ENCODE assay signal across 36 mouse cellular contexts in the genomic region with DNA sequence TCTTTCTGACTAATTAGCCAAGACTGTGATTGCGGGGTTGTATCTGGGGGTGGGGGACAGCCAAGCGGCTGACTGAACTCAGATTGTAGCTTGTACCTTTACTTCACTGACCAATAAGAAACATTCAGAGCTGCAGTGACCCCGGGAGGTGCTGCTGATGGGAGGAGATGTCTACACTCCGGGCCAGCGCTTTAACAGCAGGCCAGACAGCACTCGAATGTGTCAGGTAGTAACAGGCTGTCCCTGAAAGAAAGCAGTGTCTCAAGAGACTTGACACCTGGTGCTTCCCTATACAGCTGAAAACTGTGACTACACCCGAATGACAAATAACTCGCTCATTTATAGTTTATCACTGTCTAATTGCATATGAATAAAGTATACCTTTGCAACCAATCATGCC. TPM values are rescaled to one million over a fixed set of nuclear protein-coding genes. Genes with fewer than 3 reads are reported as not detected.
"Had no signal": no experiment of that assay in that cellular context is flagged by ENCODE, and none has a peak within 500 bp of the region (broad histone marks: within the 10 kb centered on the region; RNA-seq: fewer than 3 reads in every experiment).

No protein-coding gene starts in this region.

- H3K4me2 ChIP-seq: hindbrain, embryonic 12.5 days; hindbrain, embryonic 14.5 days; intestine, embryonic 15.5 days; limb, embryonic 12.5 days; liver, embryonic 11.5 days; liver, embryonic 13.5 days; liver, embryonic 15.5 days had no signal

- H3K9ac ChIP-seq: hindbrain, embryonic 12.5 days; hindbrain, embryonic 14.5 days; intestine, embryonic 15.5 days; limb, embryonic 12.5 days; liver, embryonic 13.5 days; liver, embryonic 15.5 days; liver, postnatal 0 days had no signal

- H3K4me1 ChIP-seq: hindbrain, embryonic 10.5 days; hindbrain, embryonic 12.5 days; intestine, embryonic 15.5 days; limb, embryonic 10.5 days; limb, embryonic 12.5 days; liver, embryonic 13.5 days; liver, embryonic 15.5 days had no signal

- H3K36me3 ChIP-seq: hindbrain, embryonic 10.5 days; hindbrain, embryonic 12.5 days; intestine, embryonic 15.5 days; limb, embryonic 10.5 days; limb, embryonic 12.5 days; liver, embryonic 13.5 days; liver, embryonic 15.5 days had no signal

- ATAC-seq: hindbrain, embryonic 16.5 days; inflammation-experienced regulatory T-cells, adult 6 months; intestine, embryonic 15.5 days; intestine, postnatal 0 days; liver, postnatal 0 days had no signal

- H3K4me3 ChIP-seq: gastrocnemius, adult 2 months; heart, adult 2 months; hindbrain, embryonic 10.5 days; hindbrain, embryonic 12.5 days; intestine, embryonic 15.5 days; layer of hippocampus, adult 2 months; left cerebral cortex, adult 2 months; limb, embryonic 10.5 days; limb, embryonic 12.5 days; liver, embryonic 13.5 days; liver, embryonic 15.5 days had no signal

- DNase-seq: gastrocnemius, adult 2 months; gastrocnemius, postnatal 10 days; gastrocnemius, postnatal 25 days; kidney, adult 18-20 months; kidney, adult 8-10 months; kidney, postnatal 10 days; kidney, postnatal 25 days; kidney, postnatal 4 days; liver; liver, embryonic 13.5 days; liver, postnatal 0 days had no signal

- H3K9me3 ChIP-seq: hindbrain, embryonic 10.5 days; hindbrain, embryonic 12.5 days; intestine, embryonic 15.5 days; limb, embryonic 10.5 days; limb, embryonic 12.5 days; liver, embryonic 13.5 days; liver, embryonic 15.5 days had no signal

- H3K27me3 ChIP-seq: hindbrain, embryonic 12.5 days; intestine, embryonic 15.5 days; limb, embryonic 12.5 days; liver, embryonic 13.5 days; liver, embryonic 15.5 days had no signal

- H3K27ac ChIP-seq: gastrocnemius, adult 2 months; heart, adult 2 months; hindbrain, embryonic 10.5 days; hindbrain, embryonic 12.5 days; hindbrain, embryonic 14.5 days; intestine, embryonic 15.5 days; layer of hippocampus, adult 2 months; left cerebral cortex, adult 2 months; limb, embryonic 10.5 days; limb, embryonic 12.5 days; liver, embryonic 13.5 days; liver, embryonic 15.5 days had no signal

RNA-seq across cellular contexts. Expression of a gene that starts 4.7 kb away (rescaled TPM):
- total RNA-seq: gastrocnemius, adult 2 months; gastrocnemius, postnatal 10 days; gastrocnemius, postnatal 25 days; gastrocnemius, postnatal 4 days; granulocyte monocyte progenitor cell, adult 5-6 weeks; heart, adult 2 months; heart, postnatal 10 days; layer of hippocampus, adult 2 months; layer of hippocampus, postnatal 10 days; layer of hippocampus, postnatal 25 days; left cerebral cortex, adult 2 months; left cerebral cortex, postnatal 14 days; left cerebral cortex, postnatal 36 days had no signal
- polyA plus RNA-seq: heart, adult 2 months; heart, embryonic 16.5 days; hindbrain, embryonic 10.5 days; hindbrain, embryonic 12.5 days; hindbrain, embryonic 14.5 days; hindbrain, embryonic 16.5 days; intestine, embryonic 15.5 days; intestine, postnatal 0 days; kidney, embryonic 14.5 days; kidney, embryonic 16.5 days; limb, embryonic 10.5 days; limb, embryonic 12.5 days; limb, embryonic 14.5 days; liver, embryonic 11.5 days; liver, embryonic 13.5 days; liver, embryonic 15.5 days; liver, postnatal 0 days had no signal
